Mouse (Mus musculus) mammary gland, adult 2 months (tissue): ENCODE data around the gene Sdcbp2. TPM values are rescaled to one million over a fixed set of nuclear protein-coding genes. Genes with fewer than 3 reads are reported as not detected.

Experiments
- polyA plus RNA-seq: library from polyadenylated mRNA; depleted of rRNA; stranded (reverse); fragments of >200 nt; gene quantifications from 2 replicates; pipeline ENCODE4 v1.2.3, GENCODE M21; 2012; ENCODE audit warnings: low replicate concordance; rRNA removed

Sdcbp2 gene
- polyA plus RNA-seq: 3.3 and 5.8 TPM in 2 replicates

GRCm38 (mm10) chr2:151571873-151572700, at the start of gene Sdcbp2:
Gene Sdcbp2 (plus strand): TSS chr2:151572622.

DNA sequence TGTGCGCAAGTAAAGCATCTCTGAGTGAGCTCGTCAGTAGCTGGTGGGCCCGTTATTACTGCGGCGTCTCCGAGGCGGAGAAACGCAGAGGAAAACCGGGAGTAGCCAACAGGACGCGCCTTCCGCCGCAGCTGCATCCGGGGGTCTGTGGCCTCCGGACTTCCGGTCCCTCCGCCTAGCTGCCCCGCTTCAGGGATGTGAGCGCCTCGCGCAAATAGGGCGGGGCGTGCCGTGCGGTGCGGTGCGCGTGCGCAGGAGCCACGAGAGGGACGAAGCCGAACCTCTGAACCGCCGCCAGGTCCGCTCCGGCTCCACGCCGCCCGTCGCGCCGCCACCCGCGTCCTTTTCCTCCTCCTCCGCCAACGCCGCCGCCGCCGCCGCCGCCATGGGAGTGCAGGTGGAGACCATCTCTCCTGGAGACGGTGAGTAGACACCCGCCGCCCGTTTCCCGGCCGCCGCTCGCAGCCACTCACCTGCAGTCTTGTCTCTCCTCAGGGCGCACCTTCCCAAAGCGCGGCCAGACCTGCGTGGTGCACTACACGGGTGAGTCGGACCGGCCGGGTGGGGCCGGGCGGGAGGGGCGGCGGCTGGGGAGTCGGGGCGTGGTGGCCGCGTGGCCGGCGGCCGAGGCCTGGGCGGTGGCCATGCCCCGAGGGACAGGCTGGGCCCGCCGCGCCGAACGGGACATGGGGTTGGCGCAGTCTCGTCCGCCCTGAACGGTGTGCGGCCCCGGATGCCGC, 29.9 kb upstream of the Sdcbp2 start, which contains the start of gene Fkbp1a:
Gene Fkbp1a (plus strand): TSS at position 161 of the 740 bp plus-strand sequence.

GRCm38 (mm10) chr2:151632159-151632814, 59.9 kb downstream of the Sdcbp2 start, which contains the start of gene Snph:
Gene Snph (minus strand): TSS chr2:151632593.

Other genes with a start within 250 kb of the Sdcbp2 start
- not detected in 2 replicates for gene 4921509C19Rik, start 96.5 kb upstream of the Sdcbp2 start, polyA plus RNA-seq
- gene Nsfl1c, start 78.4 kb upstream of the Sdcbp2 start, polyA plus RNA-seq: 38.1 and 62.6 TPM in 2 replicates
- 80.5 and 154 TPM in 2 replicates for gene Fkbp1a, start 30.1 kb upstream of the Sdcbp2 start, polyA plus RNA-seq
- 0.70 and 1.1 TPM in 2 replicates for gene Snph, start 60.0 kb downstream of the Sdcbp2 start, polyA plus RNA-seq
- not detected in 2 replicates for gene Rad21l, start 95.9 kb downstream of the Sdcbp2 start, polyA plus RNA-seq
- 0.30 and 0.39 TPM in 2 replicates for gene Tmem74b, start 129.4 kb downstream of the Sdcbp2 start, polyA plus RNA-seq
- 42.9 and 47.1 TPM in 2 replicates for gene Psmf1, start 171.6 kb downstream of the Sdcbp2 start, polyA plus RNA-seq